Mouse (Mus musculus): ENCODE measurements around the gene Slc7a11. TPM values are rescaled to one million over a fixed set of nuclear protein-coding genes. Genes with fewer than 3 reads are reported as not detected.

The Slc7a11 gene
- polyA plus RNA-seq, 1 experiment from 2014 or later: 2.4 TPM

DNA sequence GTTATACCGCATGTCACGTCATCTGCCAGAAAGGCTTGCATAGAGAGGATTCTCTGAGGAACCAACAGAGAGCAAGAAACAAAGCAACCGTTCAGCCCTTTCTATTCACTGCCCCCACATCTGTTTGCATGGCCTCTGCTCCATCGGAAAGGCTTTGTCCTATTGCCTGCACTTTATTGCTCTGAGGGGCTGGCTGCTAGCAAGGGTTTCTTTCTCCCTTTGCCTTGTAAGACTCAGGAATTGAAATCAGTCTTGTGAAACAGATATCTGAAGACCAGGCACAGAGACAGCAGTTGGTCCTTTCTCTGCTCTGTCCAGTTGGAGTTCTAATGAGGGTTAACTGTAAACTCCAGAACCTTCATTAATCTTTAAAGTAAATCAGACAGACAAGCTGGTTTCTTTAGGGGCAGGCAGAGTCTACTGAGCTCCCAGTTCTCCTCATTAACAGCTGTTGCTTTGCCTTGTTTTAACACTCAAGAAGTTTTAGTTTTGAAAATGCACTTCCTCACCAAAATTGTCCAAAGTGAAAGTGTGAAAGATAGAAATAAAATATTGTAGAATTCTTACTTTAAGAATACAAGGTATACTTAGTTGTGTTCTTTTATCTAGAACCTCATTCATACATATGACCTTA, 575.3 kb downstream of the Slc7a11 start:
- 12% methylated on average over 4 of the region's 4 CpGs for WGBS
- DNase-seq (ENCODE audit: low spot score) (no peak), ATAC-seq (ENCODE audit: low FRiP score, low TSS enrichment) (no peak)
- no peaks in the 10 kb centered on the region for H3K36me3 ChIP-seq (ENCODE audit: control insufficient read depth, insufficient read depth, low read length)
- no peak for TF ChIP-seq EP300 (optimal IDR thresholded peaks at IDR 0.05)
- TF ChIP-seq CTCF (IDR thresholded peaks at IDR 0.05; ENCODE audit: low read depth): no peak
- no peak overlapping the region for H3K9ac ChIP-seq (ENCODE audit: low read length)
- H3K27ac ChIP-seq (replicated peaks): peak overlapping the region; percentile 59
- H3K4me1 ChIP-seq (replicated peaks; ENCODE audit: control insufficient read depth, insufficient read depth): no peaks in the 10 kb centered on the region
- H3K27me3 ChIP-seq (ENCODE audit: control insufficient read depth, insufficient read depth, low read length): no peaks in the 10 kb centered on the region
- no peak overlapping the region for H3K4me3 ChIP-seq (ENCODE audit: low read depth, low read length)
- H3K4me2 ChIP-seq (replicated peaks; ENCODE audit: low read depth): no peak overlapping the region
- no peaks in the 10 kb centered on the region for H3K9me3 ChIP-seq (ENCODE audit: control insufficient read depth, low read length)

DNA sequence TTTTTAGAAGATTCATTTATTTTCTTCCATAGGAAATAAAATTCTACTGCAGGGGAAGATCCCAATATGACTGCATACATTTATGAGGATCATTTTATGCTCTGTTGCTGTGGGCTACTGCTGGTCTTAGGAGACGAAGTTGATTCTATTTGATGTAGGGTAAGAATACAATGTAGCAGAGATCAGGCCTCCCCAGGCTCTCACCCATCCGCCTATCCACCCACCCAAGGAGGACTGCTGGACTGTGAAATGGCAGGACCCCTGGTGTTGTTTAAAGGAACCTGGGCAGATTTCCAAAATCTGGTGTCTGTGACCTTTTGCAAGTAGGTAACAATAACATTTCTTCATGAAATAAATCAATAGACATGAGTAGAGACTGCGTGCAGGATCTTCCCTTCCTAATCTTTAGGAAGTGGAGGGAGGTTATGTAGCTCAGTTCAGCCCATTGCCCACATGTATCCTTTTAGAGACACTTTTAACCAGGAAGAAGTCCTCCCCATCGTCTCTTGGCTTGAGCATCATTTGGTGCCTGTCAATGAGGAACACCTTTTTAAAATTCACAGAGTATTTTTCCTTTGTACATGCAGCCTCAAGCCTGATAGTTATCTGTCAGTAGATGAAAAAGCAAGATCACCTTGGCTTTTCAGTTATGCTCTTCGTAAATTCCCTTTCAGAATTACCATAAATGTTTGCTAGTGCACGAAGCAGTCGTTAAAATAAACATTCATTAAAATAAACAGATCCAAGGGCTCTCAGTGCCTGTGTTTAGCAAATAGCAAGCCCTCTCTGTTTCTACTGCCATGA, 576.1 kb downstream of the Slc7a11 start:
- no peaks in the 10 kb centered on the region for H3K27me3 ChIP-seq (ENCODE audit: control insufficient read depth, insufficient read depth, low read length)
- no peaks in the 10 kb centered on the region for H3K4me1 ChIP-seq (replicated peaks; ENCODE audit: control insufficient read depth, insufficient read depth)
- no peak overlapping the region for H3K9ac ChIP-seq (ENCODE audit: low read length)
- no peaks in the 10 kb centered on the region for H3K9me3 ChIP-seq (ENCODE audit: control insufficient read depth, low read length)
- H3K4me2 ChIP-seq (replicated peaks; ENCODE audit: low read depth): no peak overlapping the region
- no peak overlapping the region for H3K4me3 ChIP-seq (ENCODE audit: low read depth, low read length)
- WGBS: 26% methylated on average over 7 of the region's 7 CpGs
- no peaks in the 10 kb centered on the region for H3K36me3 ChIP-seq (ENCODE audit: control insufficient read depth, insufficient read depth, low read length)
- ATAC-seq (ENCODE audit: low FRiP score, low TSS enrichment) (no peak), DNase-seq (ENCODE audit: low spot score) (no peak)
- peak overlapping the region; percentile 59 for H3K27ac ChIP-seq (replicated peaks)
- TF ChIP-seq EP300 (optimal IDR thresholded peaks at IDR 0.05) (no peak), CTCF (IDR thresholded peaks at IDR 0.05; ENCODE audit: low read depth) (no peak)

DNA sequence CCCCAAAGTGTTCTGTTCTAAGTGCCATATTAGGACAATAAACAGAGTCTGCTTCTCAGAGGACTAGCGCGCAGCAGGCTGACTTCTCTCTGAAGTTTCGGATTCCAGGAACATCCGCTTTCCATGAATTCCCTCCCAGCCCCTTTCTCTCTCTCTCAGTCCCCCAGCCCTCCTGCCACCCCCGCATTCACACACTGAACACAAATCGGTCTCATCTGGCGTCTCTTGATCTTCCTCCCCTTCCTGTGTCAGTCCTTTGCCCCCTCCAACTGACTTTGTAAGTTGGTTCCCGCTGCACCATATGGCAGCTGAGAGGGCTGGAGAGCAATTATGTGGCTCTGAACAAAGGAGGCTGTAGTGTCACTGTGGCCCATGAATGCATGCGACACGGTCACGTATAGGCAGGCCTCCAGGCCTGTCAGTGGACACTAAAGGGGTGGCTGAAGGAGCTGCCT, 577.3 kb downstream of the Slc7a11 start:
- H3K9ac ChIP-seq (ENCODE audit: low read length): peak overlapping the region; percentile 43
- ATAC-seq (ENCODE audit: low FRiP score, low TSS enrichment) (peak; percentile 45; the same call in 1 of the 2 replicates), DNase-seq (ENCODE audit: low spot score) (no peak)
- H3K9me3 ChIP-seq (ENCODE audit: control insufficient read depth, low read length): no peaks in the 10 kb centered on the region
- H3K4me1 ChIP-seq (replicated peaks; ENCODE audit: control insufficient read depth, insufficient read depth): no peaks in the 10 kb centered on the region
- no peaks in the 10 kb centered on the region for H3K27me3 ChIP-seq (ENCODE audit: control insufficient read depth, insufficient read depth, low read length)
- no peak for TF ChIP-seq EP300 (optimal IDR thresholded peaks at IDR 0.05)
- TF ChIP-seq CTCF (IDR thresholded peaks at IDR 0.05; ENCODE audit: low read depth): no peak
- H3K4me3 ChIP-seq (ENCODE audit: low read depth, low read length): no peak overlapping the region
- peak overlapping the region; percentile 81 for H3K27ac ChIP-seq (replicated peaks)
- H3K36me3 ChIP-seq (ENCODE audit: control insufficient read depth, insufficient read depth, low read length): no peaks in the 10 kb centered on the region
- 34% methylated on average over 11 of the region's 11 CpGs for WGBS
- H3K4me2 ChIP-seq (replicated peaks; ENCODE audit: low read depth): peak overlapping the region; percentile 32; the same call in 1 of the 2 replicates

DNA sequence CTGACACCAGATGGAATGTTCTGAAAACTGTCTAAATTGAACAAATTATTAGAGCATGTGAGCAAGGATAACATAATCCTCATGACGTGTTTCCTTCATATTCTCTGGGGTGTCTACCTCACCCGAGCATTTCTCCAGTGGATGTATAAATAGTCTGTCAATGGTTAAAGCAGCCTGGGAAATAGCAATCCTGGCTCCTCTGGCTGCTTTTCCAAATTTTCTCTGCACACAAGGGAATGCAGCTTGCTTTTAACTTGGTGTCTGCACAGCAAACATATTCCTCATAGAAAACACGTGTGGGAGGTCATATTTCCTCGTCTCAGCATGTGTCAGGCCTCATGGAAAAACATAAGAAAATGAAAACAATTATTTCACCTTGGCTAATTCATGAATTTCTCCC, 586.6 kb downstream of the Slc7a11 start:
- H3K9ac ChIP-seq (ENCODE audit: low read length): no peak overlapping the region
- DNase-seq (ENCODE audit: low spot score) (no peak), ATAC-seq (ENCODE audit: low FRiP score, low TSS enrichment) (no peak)
- no peak overlapping the region for H3K4me2 ChIP-seq (replicated peaks; ENCODE audit: low read depth)
- H3K36me3 ChIP-seq (ENCODE audit: control insufficient read depth, insufficient read depth, low read length): no peaks in the 10 kb centered on the region
- no peaks in the 10 kb centered on the region for H3K27me3 ChIP-seq (ENCODE audit: control insufficient read depth, insufficient read depth, low read length)
- H3K4me3 ChIP-seq (ENCODE audit: low read depth, low read length): no peak overlapping the region
- H3K9me3 ChIP-seq (ENCODE audit: control insufficient read depth, low read length): no peaks in the 10 kb centered on the region
- H3K27ac ChIP-seq (replicated peaks): no peak overlapping the region
- TF ChIP-seq CTCF (IDR thresholded peaks at IDR 0.05; ENCODE audit: low read depth): no peak
- no peak for TF ChIP-seq EP300 (optimal IDR thresholded peaks at IDR 0.05)
- 32% methylated on average over 4 of the region's 4 CpGs for WGBS
- no peaks in the 10 kb centered on the region for H3K4me1 ChIP-seq (replicated peaks; ENCODE audit: control insufficient read depth, insufficient read depth)

DNA sequence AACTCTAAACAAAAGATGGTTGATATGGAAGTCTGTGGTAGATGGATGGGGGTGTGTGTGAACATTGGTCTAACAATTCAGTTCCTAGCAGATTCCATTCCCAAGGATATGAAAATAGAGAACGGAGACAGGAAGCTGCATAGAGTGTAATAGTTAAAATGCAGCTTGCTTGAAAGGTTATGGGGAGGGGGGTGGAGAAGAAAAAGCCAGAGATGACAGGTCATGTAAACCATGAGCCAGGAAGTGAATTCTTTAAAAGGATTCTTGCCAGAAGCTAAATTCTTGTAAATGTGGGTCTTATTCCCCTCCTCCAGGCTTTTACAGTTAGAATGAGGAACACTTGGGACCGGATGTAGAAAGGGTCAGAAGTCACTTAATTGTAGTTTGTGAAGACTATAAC, 589.1 kb downstream of the Slc7a11 start:
- H3K4me2 ChIP-seq (replicated peaks; ENCODE audit: low read depth): no peak overlapping the region
- H3K4me1 ChIP-seq (replicated peaks; ENCODE audit: control insufficient read depth, insufficient read depth): no peaks in the 10 kb centered on the region
- H3K4me3 ChIP-seq (ENCODE audit: low read depth, low read length): no peak overlapping the region
- H3K27me3 ChIP-seq (ENCODE audit: control insufficient read depth, insufficient read depth, low read length): no peaks in the 10 kb centered on the region
- H3K9ac ChIP-seq (ENCODE audit: low read length): no peak overlapping the region
- ATAC-seq (ENCODE audit: low FRiP score, low TSS enrichment): no peak
- H3K36me3 ChIP-seq (ENCODE audit: control insufficient read depth, insufficient read depth, low read length): no peaks in the 10 kb centered on the region
- TF ChIP-seq EP300 (optimal IDR thresholded peaks at IDR 0.05) (no peak), CTCF (IDR thresholded peaks at IDR 0.05; ENCODE audit: low read depth) (no peak)
- H3K27ac ChIP-seq (replicated peaks): no peak overlapping the region
- 49% methylated on average over 2 of the region's 2 CpGs for WGBS
- DNase-seq (ENCODE audit: low spot score): no peak
- no peaks in the 10 kb centered on the region for H3K9me3 ChIP-seq (ENCODE audit: control insufficient read depth, low read length)

DNA sequence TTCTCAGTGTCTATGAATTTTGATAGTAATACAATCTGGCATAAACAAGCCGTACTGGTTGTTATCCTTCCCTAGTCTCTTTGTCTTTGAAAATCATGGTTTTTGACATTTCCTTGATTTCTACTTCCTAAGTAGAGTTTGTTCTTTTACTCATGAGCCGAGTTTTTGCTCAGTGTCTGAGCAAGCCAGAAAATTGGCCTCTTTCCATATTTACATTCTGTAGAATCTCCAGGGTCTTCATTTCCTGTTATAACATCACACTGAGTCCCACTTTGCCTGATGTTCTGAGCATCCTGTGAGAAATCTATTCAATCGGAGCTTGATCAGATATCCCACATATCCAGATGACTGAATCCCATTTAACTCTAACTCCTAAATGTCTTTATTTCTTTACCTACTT, 600.4 kb downstream of the Slc7a11 start:
- 62% methylated on average over 3 of the region's 3 CpGs for WGBS
- DNase-seq (ENCODE audit: low spot score): no peak

More for the DNA sequence above, 600.4 kb downstream of the Slc7a11 start:
- H3K36me3 ChIP-seq (ENCODE audit: control insufficient read depth, insufficient read depth, low read length): no peaks in the 10 kb centered on the region
- H3K27ac ChIP-seq (replicated peaks): no peak overlapping the region
- no peaks in the 10 kb centered on the region for H3K27me3 ChIP-seq (ENCODE audit: control insufficient read depth, insufficient read depth, low read length)
- no peaks in the 10 kb centered on the region for H3K9me3 ChIP-seq (ENCODE audit: control insufficient read depth, low read length)
- TF ChIP-seq EP300 (optimal IDR thresholded peaks at IDR 0.05) (no peak), CTCF (IDR thresholded peaks at IDR 0.05; ENCODE audit: low read depth) (no peak)
- H3K4me1 ChIP-seq (replicated peaks; ENCODE audit: control insufficient read depth, insufficient read depth): no peaks in the 10 kb centered on the region
- no peak overlapping the region for H3K4me2 ChIP-seq (replicated peaks; ENCODE audit: low read depth)
- H3K4me3 ChIP-seq (ENCODE audit: low read depth, low read length): no peak overlapping the region
- ATAC-seq (ENCODE audit: low FRiP score, low TSS enrichment): no peak
- no peak overlapping the region for H3K9ac ChIP-seq (ENCODE audit: low read length)
